Mouse (Mus musculus): ENCODE results near the gene Dcp1a.

Dcp1a gene

GRCm38 (mm10) chr14:30561470-30562187 lies 82.3 kb downstream of the Dcp1a start:
- DNase-seq, result peak; percentile 25

GRCm38 (mm10) chr14:30562343-30562742 lies 83.0 kb downstream of the Dcp1a start:
- DNase-seq, result no peak

GRCm38 (mm10) chr14:30564451-30564850 lies 85.1 kb downstream of the Dcp1a start:
- peak; percentile 75 for DNase-seq

DNA sequence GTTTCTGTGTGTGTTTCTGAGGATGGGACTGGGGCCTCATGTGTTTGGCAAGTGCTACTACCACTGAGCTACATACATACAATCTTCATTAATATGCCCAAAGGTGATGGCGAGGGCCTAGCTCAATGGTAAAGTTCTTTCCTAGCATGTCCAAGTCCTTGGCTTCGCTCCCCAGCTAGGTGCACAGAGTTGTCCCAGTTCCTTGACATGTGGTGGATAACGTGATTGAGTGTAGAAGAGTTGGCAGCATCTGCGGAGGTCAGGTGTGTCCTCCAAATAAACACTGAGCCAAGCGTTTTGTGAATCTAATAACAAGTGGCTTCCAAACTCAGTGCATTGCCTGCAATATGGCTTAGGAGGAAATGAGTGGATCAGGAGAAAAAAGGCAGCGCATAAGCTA lies 87.0 kb downstream of the Dcp1a start:
- no peak for DNase-seq

GRCm38 (mm10) chr14:30568016-30568415 lies 88.7 kb downstream of the Dcp1a start:
- DNase-seq, result no peak

GRCm38 (mm10) chr14:30570303-30570702 lies 91.0 kb downstream of the Dcp1a start:
- peak; percentile 64 for DNase-seq

- DNase-seq, result no peak
Observed at GRCm38 (mm10) chr14:30572253-30572652, 92.9 kb downstream of the Dcp1a start.

DNA sequence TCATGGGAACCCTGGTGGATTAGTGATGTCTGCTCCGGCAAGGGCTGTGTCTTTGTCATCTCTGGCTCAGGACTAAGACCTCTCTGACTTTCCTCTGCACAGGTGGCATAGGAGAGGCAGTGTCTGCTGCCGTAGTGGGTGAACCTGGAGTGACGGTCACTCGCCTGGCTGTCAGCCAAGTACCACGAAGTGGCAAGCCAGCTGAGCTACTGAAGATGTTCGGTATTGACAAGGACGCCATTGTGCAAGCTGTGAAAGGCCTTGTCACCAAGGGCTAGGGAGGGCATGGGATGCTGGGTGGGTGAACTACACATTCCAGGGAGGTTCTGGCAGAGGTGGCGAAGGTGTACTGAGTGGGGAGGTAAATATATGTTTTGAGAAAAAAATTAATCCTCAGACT lies 93.9 kb downstream of the Dcp1a start:
- DNase-seq, result no peak

DNA sequence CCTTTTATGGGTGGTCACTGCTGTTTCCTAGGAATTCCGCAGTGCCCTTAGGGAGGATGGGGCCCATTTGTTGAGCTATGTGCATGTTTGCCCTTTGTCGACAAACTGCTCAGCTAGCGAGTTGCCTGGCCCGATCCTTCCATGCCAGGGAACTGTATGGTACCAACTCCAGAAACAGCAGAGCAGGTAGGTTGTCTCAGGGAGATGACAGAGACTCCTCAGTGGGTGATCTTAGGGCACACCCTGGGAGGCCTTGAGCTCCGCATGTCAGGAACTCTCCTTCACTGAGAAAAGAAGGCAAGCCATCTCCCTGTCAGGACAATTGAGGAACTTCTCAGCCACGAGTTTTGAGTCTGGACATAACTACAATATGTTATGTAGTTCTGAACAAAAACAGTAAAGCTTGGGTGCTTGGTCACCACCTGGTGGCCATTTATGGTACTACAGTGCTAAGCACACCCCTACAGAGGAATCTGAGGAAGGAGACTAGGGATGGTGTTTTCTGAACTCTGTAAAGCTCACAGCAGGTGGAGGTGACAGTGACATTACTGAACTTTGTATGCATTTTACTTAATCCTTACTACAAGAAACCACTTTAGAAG lies 94.7 kb downstream of the Dcp1a start:
- DNase-seq, result peak; percentile 89

- DNase-seq, result no peak
Observed at GRCm38 (mm10) chr14:30575791-30576190, 96.5 kb downstream of the Dcp1a start.

DNA sequence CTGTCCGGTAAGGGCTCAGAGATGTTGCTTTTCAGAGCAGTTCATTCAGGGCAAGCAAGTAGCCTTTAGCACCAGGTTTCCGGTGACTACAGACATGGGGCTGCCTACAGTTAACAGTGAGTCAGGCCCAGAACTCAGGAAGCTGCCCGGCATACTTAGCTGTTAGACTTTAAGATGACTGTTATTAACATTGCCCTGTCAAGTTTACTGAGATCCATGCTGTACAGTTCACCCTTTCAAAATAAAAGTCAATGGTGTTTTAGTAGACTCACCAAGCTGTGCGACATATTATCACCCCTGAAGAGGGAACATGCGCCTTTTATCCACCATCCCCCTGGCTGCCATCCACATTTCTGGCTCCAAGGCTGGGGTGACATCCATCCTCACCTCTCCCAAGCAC lies 96.9 kb downstream of the Dcp1a start:
- no peak for DNase-seq

Measured in lung, postnatal 36 days (tissue).